Mouse (Mus musculus) testis, adult 2 months (tissue): ENCODE results near the gene Slc25a13.

Source experiments
- CTCF ChIP-seq: fragments of 200-500 bp; IDR thresholded peaks from 2 replicates; pipeline ENCODE4 v1.5.1; 2012; ENCODE audit warnings: low read depth, mild to moderate bottlenecking, inconsistent platforms, low read length, moderate library complexity; ENCODE audit not compliant: control insufficient read depth, insufficient read depth, insufficient replicate concordance
- POLR2A ChIP-seq: fragments of 200-500 bp; IDR thresholded peaks from 2 replicates; pipeline ENCODE4 v1.6.1; 2012; ENCODE audit warnings: low read depth, mild to moderate bottlenecking, inconsistent platforms, low read length, moderate library complexity; ENCODE audit not compliant: control insufficient read depth

GRCm38 (mm10) chr6:5997535-5997934 is 219.4 kb downstream of the Slc25a13 start:
- TF ChIP-seq CTCF (no peak), POLR2A (no peak)
